Mouse (Mus musculus): ENCODE data around the gene Repin1. TPM values are rescaled to one million over a fixed set of nuclear protein-coding genes. Genes with fewer than 3 reads are reported as not detected.

Repin1 gene
- polyA plus RNA-seq, 1 experiment from 2014 or later, result 47.2 TPM

DNA sequence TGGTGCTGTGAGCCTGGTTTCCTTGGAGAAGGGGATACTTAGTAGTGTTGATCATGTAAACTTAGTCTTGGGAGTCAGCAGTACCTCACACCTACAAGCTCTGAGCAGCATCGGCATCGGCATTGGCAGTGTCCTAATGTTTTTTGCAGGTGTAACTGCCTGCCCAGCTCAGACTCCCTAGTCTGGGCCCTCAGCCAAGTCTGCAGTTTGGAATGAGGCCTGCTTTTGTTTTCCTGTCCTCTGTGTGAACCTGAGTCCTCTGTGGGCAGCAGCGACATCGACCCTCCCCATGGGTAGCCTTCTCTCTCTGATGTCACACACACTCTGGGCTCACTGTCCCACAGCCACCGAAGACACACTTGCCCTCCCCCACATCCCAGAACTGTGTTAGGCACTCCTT, 27.4 kb upstream of the Repin1 start:
- H3K9me3 ChIP-seq, result no peaks in the 10 kb centered on the region
- no peak overlapping the region for H3K4me2 ChIP-seq (replicated peaks)
- peaks cover 68% of the 10 kb centered on the region for H3K36me3 ChIP-seq
- H3K27ac ChIP-seq, result no peak overlapping the region
- no peak overlapping the region for H3K9ac ChIP-seq (replicated peaks)
- no peak overlapping the region for H3K4me3 ChIP-seq (replicated peaks)
- H3K27me3 ChIP-seq, result no peaks in the 10 kb centered on the region
- WGBS, result 83% methylated on average over 5 of the region's 5 CpGs
- no peak for ATAC-seq
- no peaks in the 10 kb centered on the region for H3K4me1 ChIP-seq (replicated peaks)

- peak; percentile 24; the same call in 1 of the 2 replicates for ATAC-seq
- H3K4me1 ChIP-seq (replicated peaks), result no peaks in the 10 kb centered on the region
- H3K27me3 ChIP-seq, result no peaks in the 10 kb centered on the region
- no peak overlapping the region for H3K9ac ChIP-seq (replicated peaks)
- H3K4me2 ChIP-seq (replicated peaks), result no peak overlapping the region
- no peaks in the 10 kb centered on the region for H3K9me3 ChIP-seq
- H3K4me3 ChIP-seq (replicated peaks), result no peak overlapping the region
- H3K27ac ChIP-seq, result no peak overlapping the region; the same call in 1 of the 2 replicates
- peaks cover 57% of the 10 kb centered on the region for H3K36me3 ChIP-seq
- 87% methylated on average over 21 of the region's 21 CpGs for WGBS
Measured at GRCm38 (mm10) chr6:48568036-48568984, 25.4 kb upstream of the Repin1 start.

- Histone ChIP-seq H3K4me2 (replicated peaks) (no peak overlapping the region), H3K36me3 (peaks cover 51% of the 10 kb centered on the region), H3K4me3 (replicated peaks) (no peak overlapping the region), H3K4me1 (replicated peaks) (no peaks in the 10 kb centered on the region), H3K9me3 (no peaks in the 10 kb centered on the region), H3K27ac (no peak overlapping the region), H3K9ac (replicated peaks) (no peak overlapping the region), H3K27me3 (no peaks in the 10 kb centered on the region)
- WGBS, result 87% methylated on average over 8 of the region's 8 CpGs
- no peak for ATAC-seq
Measured at GRCm38 (mm10) chr6:48569065-48569807, 24.4 kb upstream of the Repin1 start.

DNA sequence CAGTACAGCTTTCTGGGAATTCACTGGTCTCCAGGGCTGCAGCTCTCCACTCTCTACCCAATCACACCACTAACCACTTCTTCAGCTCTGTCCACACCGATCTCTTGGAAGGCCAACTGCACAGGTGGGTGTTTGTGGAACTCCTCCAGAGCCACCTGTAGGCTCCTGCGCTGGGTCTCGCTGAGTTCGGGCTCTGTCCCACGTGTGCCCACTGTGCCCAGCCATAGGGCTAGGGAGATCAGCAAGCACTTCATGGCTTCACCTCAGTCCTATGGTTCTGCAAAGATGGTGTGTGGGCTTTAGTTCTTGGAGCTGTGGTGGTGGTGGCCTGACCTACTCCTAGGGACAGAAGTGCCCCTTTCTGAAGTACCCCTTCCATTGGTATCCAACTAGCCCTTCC, 21.7 kb upstream of the Repin1 start:
- Histone ChIP-seq H3K27me3 (no peaks in the 10 kb centered on the region), H3K4me2 (replicated peaks) (no peak overlapping the region), H3K36me3 (peaks cover 26% of the 10 kb centered on the region), H3K4me1 (replicated peaks) (no peaks in the 10 kb centered on the region), H3K27ac (no peak overlapping the region), H3K9me3 (no peaks in the 10 kb centered on the region), H3K4me3 (replicated peaks) (no peak overlapping the region), H3K9ac (replicated peaks) (no peak overlapping the region)
- no peak for ATAC-seq
- 96% methylated on average over 5 of the region's 5 CpGs for WGBS

DNA sequence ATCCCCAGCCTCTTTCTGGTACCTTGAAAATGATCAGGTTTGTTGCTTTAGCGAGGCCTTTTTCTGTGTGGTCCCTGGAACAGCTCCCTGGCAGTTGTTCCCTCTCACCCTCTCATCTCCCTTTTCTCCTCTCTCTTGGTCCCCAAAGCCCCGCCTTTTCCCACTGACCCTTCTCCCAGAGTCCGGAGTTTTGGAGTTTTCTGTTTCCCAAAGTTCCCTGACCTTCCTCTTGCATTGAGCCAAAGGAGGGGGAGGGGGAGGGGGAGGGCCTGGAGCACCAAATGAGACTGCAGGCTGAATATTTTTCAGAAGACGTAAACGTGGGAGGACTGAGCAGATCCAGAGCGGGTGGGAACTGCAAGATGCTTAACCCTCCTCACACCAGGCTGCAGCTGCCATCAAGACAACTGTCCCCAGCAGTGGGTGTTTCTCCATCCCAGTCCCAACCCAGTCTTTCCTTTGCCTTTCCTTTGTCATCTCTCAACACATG, 21.1 kb upstream of the Repin1 start, which contains the start of gene Rarres2:
Gene Rarres2, minus strand, starts transcription at position 218 of the 490 bp plus-strand sequence.
- no peaks in the 10 kb centered on the region for H3K27me3 ChIP-seq
- H3K4me2 ChIP-seq (replicated peaks), result no peak within 1 kb of the TSS
- no peak within 1 kb of the TSS for H3K9ac ChIP-seq (replicated peaks)
- no peak for ATAC-seq
- 42% methylated on average over 6 of the region's 6 CpGs for WGBS
- no peak within 1 kb of the TSS for H3K27ac ChIP-seq
- H3K4me1 ChIP-seq (replicated peaks), result no peaks in the 10 kb centered on the region
- H3K36me3 ChIP-seq, result peaks cover 26% of the 10 kb centered on the region
- H3K9me3 ChIP-seq, result no peaks in the 10 kb centered on the region
- no peak within 1 kb of the TSS for H3K4me3 ChIP-seq (replicated peaks)

DNA sequence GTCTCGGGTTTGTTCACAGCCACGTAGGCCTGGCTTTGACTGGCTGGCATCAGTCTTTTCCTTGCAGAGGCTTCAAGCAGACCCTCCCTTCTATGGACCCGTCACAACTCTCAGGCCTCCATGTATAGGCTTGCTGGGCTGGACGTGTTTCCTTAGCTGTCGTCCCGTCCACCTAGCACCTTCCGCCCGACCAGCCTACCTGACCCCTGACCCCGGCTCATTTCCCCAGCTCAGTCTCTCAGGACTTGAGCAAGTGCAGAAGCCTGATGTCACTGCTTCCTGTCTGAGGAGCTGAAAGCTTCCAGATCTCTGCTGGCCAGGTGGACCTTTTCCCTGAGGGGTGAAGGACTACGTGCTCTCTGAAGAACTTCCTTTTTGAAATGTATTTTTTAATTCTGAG, 20.4 kb upstream of the Repin1 start:
- H3K4me2 ChIP-seq (replicated peaks), result no peak overlapping the region
- no peaks in the 10 kb centered on the region for H3K27me3 ChIP-seq
- 80% methylated on average over 10 of the region's 10 CpGs for WGBS
- no peaks in the 10 kb centered on the region for H3K9me3 ChIP-seq
- no peaks in the 10 kb centered on the region for H3K4me1 ChIP-seq (replicated peaks)
- peaks cover 21% of the 10 kb centered on the region for H3K36me3 ChIP-seq
- no peak overlapping the region for H3K27ac ChIP-seq
- H3K4me3 ChIP-seq (replicated peaks), result no peak overlapping the region
- no peak overlapping the region for H3K9ac ChIP-seq (replicated peaks)
- ATAC-seq, result no peak

- no peak overlapping the region for H3K27ac ChIP-seq
- no peaks in the 10 kb centered on the region for H3K9me3 ChIP-seq
- ATAC-seq, result no peak
- H3K4me3 ChIP-seq (replicated peaks), result no peak overlapping the region
- WGBS, result 80% methylated on average over 3 of the region's 3 CpGs
- H3K9ac ChIP-seq (replicated peaks), result no peak overlapping the region
- H3K36me3 ChIP-seq, result peaks cover 15% of the 10 kb centered on the region
- no peak overlapping the region for H3K4me2 ChIP-seq (replicated peaks)
- H3K4me1 ChIP-seq (replicated peaks), result no peaks in the 10 kb centered on the region
- no peaks in the 10 kb centered on the region for H3K27me3 ChIP-seq
Measured at GRCm38 (mm10) chr6:48573981-48574380, 19.7 kb upstream of the Repin1 start.

DNA sequence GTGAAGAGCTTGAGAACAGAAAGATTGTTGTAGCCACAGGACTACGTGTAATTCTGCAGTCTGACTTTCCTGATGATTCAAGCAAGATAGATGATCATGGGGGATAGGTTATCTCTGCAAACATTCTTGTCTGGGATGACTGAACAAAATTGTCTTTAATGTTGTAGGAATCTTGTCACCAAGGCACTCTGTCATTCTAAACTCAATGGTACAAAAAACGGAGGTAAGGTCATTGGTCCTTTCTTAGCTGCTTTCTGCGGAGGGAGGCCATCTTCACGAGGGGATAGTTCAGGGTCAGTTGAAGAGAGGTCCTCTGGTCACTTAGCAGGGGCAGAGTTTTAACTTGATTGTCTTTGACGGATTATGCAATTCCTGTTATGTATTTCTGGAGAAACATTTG, 14.9 kb upstream of the Repin1 start:
- Histone ChIP-seq H3K4me1 (replicated peaks) (no peaks in the 10 kb centered on the region), H3K36me3 (no peaks in the 10 kb centered on the region), H3K27me3 (no peaks in the 10 kb centered on the region), H3K4me2 (replicated peaks) (no peak overlapping the region), H3K27ac (no peak overlapping the region), H3K9me3 (no peaks in the 10 kb centered on the region), H3K9ac (replicated peaks) (no peak overlapping the region), H3K4me3 (replicated peaks) (no peak overlapping the region)
- no peak for ATAC-seq
- WGBS, result 75% methylated on average over 5 of the region's 5 CpGs

- no peak overlapping the region for H3K4me3 ChIP-seq (replicated peaks)
- no peaks in the 10 kb centered on the region for H3K9me3 ChIP-seq
- H3K9ac ChIP-seq (replicated peaks), result no peak overlapping the region; the same call in 1 of the 2 replicates
- H3K27ac ChIP-seq, result no peak overlapping the region
- no peak for ATAC-seq
- 48% methylated on average over 5 of the region's 5 CpGs for WGBS
- no peaks in the 10 kb centered on the region for H3K36me3 ChIP-seq
- no peaks in the 10 kb centered on the region for H3K4me1 ChIP-seq (replicated peaks)
- H3K27me3 ChIP-seq, result no peaks in the 10 kb centered on the region
- H3K4me2 ChIP-seq (replicated peaks), result no peak overlapping the region
Measured at GRCm38 (mm10) chr6:48579215-48579648, 14.5 kb upstream of the Repin1 start.

GRCm38 (mm10) chr6:48581257-48581656, 12.4 kb upstream of the Repin1 start:
- Histone ChIP-seq H3K4me1 (replicated peaks) (no peaks in the 10 kb centered on the region), H3K9me3 (no peaks in the 10 kb centered on the region), H3K9ac (replicated peaks) (no peak overlapping the region), H3K27me3 (no peaks in the 10 kb centered on the region), H3K36me3 (no peaks in the 10 kb centered on the region), H3K4me3 (replicated peaks) (no peak overlapping the region), H3K27ac (no peak overlapping the region), H3K4me2 (replicated peaks) (no peak overlapping the region)
- no peak for ATAC-seq
- WGBS, result 13% methylated on average over 3 of the region's 3 CpGs

DNA sequence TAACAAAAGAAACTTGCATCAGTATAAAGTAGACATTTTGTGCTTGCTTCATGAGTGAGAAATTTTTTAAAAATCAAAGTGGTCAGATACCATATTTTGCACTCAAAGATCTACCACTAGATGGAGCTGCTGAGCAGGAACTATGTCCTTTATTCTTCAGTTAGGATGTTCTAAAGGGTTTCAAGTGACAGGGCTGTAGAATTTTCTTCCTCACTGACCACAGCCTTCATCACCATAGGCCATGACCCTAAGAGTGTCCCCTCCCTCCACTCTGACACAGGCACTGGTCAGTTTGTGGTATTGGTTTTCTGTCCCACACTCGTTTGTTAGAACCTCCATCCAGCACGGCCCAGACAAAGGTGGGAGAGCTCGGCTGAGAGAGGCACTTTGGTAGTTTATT, 11.6 kb upstream of the Repin1 start:
- Histone ChIP-seq H3K9ac (replicated peaks) (no peak overlapping the region), H3K27ac (no peak overlapping the region), H3K4me3 (replicated peaks) (no peak overlapping the region), H3K27me3 (no peaks in the 10 kb centered on the region), H3K9me3 (no peaks in the 10 kb centered on the region), H3K4me2 (replicated peaks) (no peak overlapping the region), H3K36me3 (no peaks in the 10 kb centered on the region), H3K4me1 (replicated peaks) (no peaks in the 10 kb centered on the region)
- peak; percentile 40; the same call in 1 of the 2 replicates for ATAC-seq
- 72% methylated on average over 3 of the region's 3 CpGs for WGBS

- H3K4me1 ChIP-seq (replicated peaks), result peaks cover 7% of the 10 kb centered on the region
- H3K27me3 ChIP-seq, result no peaks in the 10 kb centered on the region
- no peak for ATAC-seq
- 75% methylated on average over 6 of the region's 6 CpGs for WGBS
- H3K9ac ChIP-seq (replicated peaks), result 0 out of 2 replicates have a peak within 1 kb of the TSS, but pooled peaks have one; percentile 23
- H3K4me3 ChIP-seq (replicated peaks), result no peak within 1 kb of the TSS
- no peak within 1 kb of the TSS for H3K4me2 ChIP-seq (replicated peaks)
- no peaks in the 10 kb centered on the region for H3K36me3 ChIP-seq
- no peaks in the 10 kb centered on the region for H3K9me3 ChIP-seq
- H3K27ac ChIP-seq, result no peak within 1 kb of the TSS
Measured at GRCm38 (mm10) chr6:48589194-48589750, 4.4 kb upstream of the Repin1 start, which contains the start of gene Gm45021. Gene Gm45021 (plus strand): TSS chr6:48589610.
